Mouse (Mus musculus): ENCODE data around the gene Gpr107. TPM values are rescaled to one million over a fixed set of nuclear protein-coding genes. Genes with fewer than 3 reads are reported as not detected.

The Gpr107 gene
- total and polyA plus RNA-seq, 2 experiments from 2014 or later, result 31.9 to 49.3 TPM

DNA sequence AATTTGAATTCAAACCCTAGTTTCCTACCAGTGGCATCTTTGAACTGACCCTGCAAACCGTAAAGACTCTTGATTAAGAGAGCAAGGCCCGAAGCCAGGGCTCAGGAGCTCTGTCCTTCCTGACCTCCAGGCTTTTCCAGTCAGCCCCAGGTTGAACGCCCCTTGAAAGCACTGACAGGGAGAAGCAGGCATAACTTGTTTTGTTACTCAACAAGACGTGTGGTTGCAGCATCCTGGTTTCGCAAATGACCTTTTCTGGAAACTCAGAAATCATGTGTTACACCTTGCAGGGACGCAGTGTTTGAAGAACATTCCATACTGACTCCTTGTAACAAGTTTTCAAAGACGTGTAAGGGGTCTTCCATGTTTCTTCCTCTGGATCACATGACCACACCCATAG is 5.1 kb upstream of the Gpr107 start:
- Histone ChIP-seq H3K27ac (no peak overlapping the region), H3K4me3 (ENCODE audit: low read length) (no peak overlapping the region), H3K4me1 (ENCODE audit: insufficient read depth, low read length) (peaks cover 6% of the 10 kb centered on the region), H3K9ac (replicated peaks; ENCODE audit: low read length) (no peak overlapping the region), H3K4me2 (ENCODE audit: low read depth, low read length) (no peak overlapping the region), H3K9me3 (ENCODE audit: low read length) (no peaks in the 10 kb centered on the region), H3K27me3 (ENCODE audit: insufficient read depth, low read length) (no peaks in the 10 kb centered on the region), H3K36me3 (ENCODE audit: insufficient read depth, low read length) (peaks cover 8% of the 10 kb centered on the region; the same call in 1 of the 2 replicates)
- DNase-seq (ENCODE audit: low spot score) (no peak), ATAC-seq (no peak)
- no peak for TF ChIP-seq CTCF (IDR thresholded peaks at IDR 0.05; ENCODE audit: low read depth)
- WGBS, result 91% methylated on average over 7 of the region's 7 CpGs

DNA sequence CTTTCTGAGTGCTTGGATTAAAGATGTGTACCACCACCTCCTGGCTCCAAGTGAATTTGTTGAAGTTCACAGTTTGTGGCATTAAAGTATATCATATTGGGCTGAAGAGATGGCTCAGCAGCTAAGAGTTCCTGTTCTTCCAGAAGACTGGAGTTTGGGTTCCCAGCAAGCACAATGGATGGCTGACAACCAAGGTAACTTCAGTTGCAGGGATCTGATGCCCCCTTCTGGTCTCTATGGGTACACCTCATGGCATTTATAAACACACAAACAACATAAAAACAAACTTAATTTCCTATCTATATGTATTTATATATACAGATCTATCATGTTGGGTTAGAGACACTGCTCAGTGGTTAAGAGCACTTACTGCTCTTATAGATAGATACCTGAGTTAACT is 1.4 kb upstream of the Gpr107 start:
- H3K27me3 ChIP-seq (ENCODE audit: insufficient read depth, low read length), result no peaks in the 10 kb centered on the region
- H3K4me1 ChIP-seq (ENCODE audit: insufficient read depth, low read length), result peaks cover 17% of the 10 kb centered on the region
- peaks cover 8% of the 10 kb centered on the region; the same call in 1 of the 2 replicates for H3K36me3 ChIP-seq (ENCODE audit: insufficient read depth, low read length)
- peak; percentile 42; the same call in 1 of the 2 replicates for TF ChIP-seq CTCF (IDR thresholded peaks at IDR 0.05; ENCODE audit: low read depth)
- H3K9me3 ChIP-seq (ENCODE audit: low read length), result no peaks in the 10 kb centered on the region
- no peak overlapping the region for H3K4me3 ChIP-seq (ENCODE audit: low read length)
- no peak overlapping the region for H3K9ac ChIP-seq (replicated peaks; ENCODE audit: low read length)
- peak overlapping the region; percentile 75; the same call in 1 of the 2 replicates for H3K4me2 ChIP-seq (ENCODE audit: low read depth, low read length)
- no peak overlapping the region for H3K27ac ChIP-seq
- no peak for ATAC-seq
- no peak for DNase-seq (ENCODE audit: low spot score)

DNA sequence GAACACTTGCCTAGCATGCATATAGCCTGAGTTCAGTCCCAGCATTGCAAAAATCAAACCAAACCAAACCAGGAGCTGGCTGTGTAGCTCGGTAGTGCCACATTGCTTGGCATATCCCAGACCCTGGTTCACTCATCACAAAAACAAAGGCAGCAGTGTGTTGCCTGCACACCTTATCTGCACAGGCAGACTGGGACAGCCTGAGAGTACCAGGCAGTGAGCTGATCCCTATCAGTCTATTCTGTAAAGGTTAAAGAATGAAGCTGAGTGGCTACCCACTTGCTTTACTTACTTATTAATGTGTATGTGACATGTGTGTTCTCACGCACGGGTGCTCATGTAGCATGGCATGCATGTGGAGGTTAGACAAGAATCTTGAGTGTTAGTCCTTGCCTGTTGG is 4.7 kb downstream of the Gpr107 start:
- TF ChIP-seq CTCF (IDR thresholded peaks at IDR 0.05; ENCODE audit: low read depth), result no peak
- Histone ChIP-seq H3K9me3 (ENCODE audit: low read length) (no peaks in the 10 kb centered on the region), H3K9ac (replicated peaks; ENCODE audit: low read length) (no peak overlapping the region), H3K4me3 (ENCODE audit: low read length) (no peak overlapping the region), H3K36me3 (ENCODE audit: insufficient read depth, low read length) (no peaks in the 10 kb centered on the region), H3K4me1 (ENCODE audit: insufficient read depth, low read length) (peaks cover 11% of the 10 kb centered on the region), H3K27me3 (ENCODE audit: insufficient read depth, low read length) (no peaks in the 10 kb centered on the region), H3K4me2 (ENCODE audit: low read depth, low read length) (no peak overlapping the region), H3K27ac (no peak overlapping the region)
- 92% methylated on average over 3 of the region's 3 CpGs for WGBS
- ATAC-seq, result no peak
- DNase-seq (ENCODE audit: low spot score), result no peak

DNA sequence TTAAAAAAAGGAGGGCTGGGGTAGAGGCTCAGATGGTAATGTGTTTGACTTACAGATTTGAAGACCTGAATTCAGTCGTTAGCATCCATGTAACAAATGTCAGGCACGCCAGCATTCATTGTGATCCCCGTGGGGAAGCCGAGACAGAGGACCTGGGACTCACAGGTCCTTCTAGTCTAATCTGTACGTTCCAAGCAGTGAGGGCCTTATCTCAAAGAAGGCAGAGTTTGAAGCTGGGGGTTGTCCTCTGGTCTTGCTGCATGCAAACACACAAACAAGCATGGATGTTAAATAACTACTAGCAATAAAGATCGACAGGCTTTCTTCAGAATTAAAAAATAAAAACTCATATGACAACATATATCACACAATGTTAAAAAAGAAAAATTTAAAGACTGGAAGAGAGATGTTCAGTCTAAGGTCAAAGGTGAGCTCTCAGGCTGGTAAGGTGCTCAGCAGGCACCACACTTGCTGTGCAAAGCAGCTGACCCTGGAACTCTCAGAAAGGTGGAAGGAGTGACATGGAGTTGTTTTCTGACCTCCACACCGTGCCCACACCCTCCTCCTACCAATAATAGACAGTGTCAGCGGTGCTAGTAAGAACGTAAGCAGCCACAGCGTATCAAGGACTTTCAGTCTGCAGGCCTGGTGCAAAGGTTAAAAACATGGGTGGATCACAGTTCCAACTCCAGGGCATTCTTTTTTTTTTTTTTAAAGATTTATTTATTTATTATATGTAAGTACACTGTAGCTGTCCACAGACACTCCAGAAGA is 8.2 kb downstream of the Gpr107 start:
- no peaks in the 10 kb centered on the region for H3K9me3 ChIP-seq (ENCODE audit: low read length)
- DNase-seq (ENCODE audit: low spot score), result no peak
- peaks cover 4% of the 10 kb centered on the region; the same call in 1 of the 2 replicates for H3K4me1 ChIP-seq (ENCODE audit: insufficient read depth, low read length)
- ATAC-seq, result no peak
- H3K9ac ChIP-seq (replicated peaks; ENCODE audit: low read length), result no peak overlapping the region
- no peak overlapping the region for H3K4me3 ChIP-seq (ENCODE audit: low read length)
- no peak overlapping the region for H3K27ac ChIP-seq
- H3K4me2 ChIP-seq (ENCODE audit: low read depth, low read length), result no peak overlapping the region
- no peaks in the 10 kb centered on the region for H3K27me3 ChIP-seq (ENCODE audit: insufficient read depth, low read length)
- no peak for TF ChIP-seq CTCF (IDR thresholded peaks at IDR 0.05; ENCODE audit: low read depth)
- H3K36me3 ChIP-seq (ENCODE audit: insufficient read depth, low read length), result no peaks in the 10 kb centered on the region
- 90% methylated on average over 10 of the region's 10 CpGs for WGBS

DNA sequence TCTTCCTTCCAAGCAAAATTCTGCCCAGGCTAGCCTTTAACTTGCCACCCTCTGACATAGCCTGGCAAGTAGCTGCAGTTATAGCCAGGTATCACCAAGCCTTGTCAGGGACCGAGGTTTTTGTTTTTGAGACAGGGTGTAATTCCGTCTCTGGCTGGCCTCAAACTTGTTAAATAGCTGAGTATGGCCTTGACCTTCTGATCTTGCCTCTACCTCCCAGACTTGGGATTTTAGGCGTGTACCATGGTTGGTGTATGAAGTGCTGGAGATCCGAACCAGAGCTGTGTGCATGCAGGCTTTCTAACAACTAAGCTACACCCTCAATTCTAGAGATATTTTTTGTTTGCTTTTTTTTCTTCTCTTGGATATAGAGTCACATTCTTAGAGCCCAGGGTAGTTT is 9.5 kb downstream of the Gpr107 start:
- DNase-seq (ENCODE audit: low spot score) (no peak), ATAC-seq (no peak)
- peaks cover 4% of the 10 kb centered on the region; the same call in 1 of the 2 replicates for H3K4me1 ChIP-seq (ENCODE audit: insufficient read depth, low read length)
- H3K9ac ChIP-seq (replicated peaks; ENCODE audit: low read length), result no peak overlapping the region
- no peak for TF ChIP-seq CTCF (IDR thresholded peaks at IDR 0.05; ENCODE audit: low read depth)
- no peak overlapping the region for H3K4me3 ChIP-seq (ENCODE audit: low read length)
- no peak overlapping the region for H3K27ac ChIP-seq
- H3K4me2 ChIP-seq (ENCODE audit: low read depth, low read length), result no peak overlapping the region
- 92% methylated on average over 4 of the region's 4 CpGs for WGBS
- H3K36me3 ChIP-seq (ENCODE audit: insufficient read depth, low read length), result no peaks in the 10 kb centered on the region
- no peaks in the 10 kb centered on the region for H3K27me3 ChIP-seq (ENCODE audit: insufficient read depth, low read length)
- no peaks in the 10 kb centered on the region for H3K9me3 ChIP-seq (ENCODE audit: low read length)

DNA sequence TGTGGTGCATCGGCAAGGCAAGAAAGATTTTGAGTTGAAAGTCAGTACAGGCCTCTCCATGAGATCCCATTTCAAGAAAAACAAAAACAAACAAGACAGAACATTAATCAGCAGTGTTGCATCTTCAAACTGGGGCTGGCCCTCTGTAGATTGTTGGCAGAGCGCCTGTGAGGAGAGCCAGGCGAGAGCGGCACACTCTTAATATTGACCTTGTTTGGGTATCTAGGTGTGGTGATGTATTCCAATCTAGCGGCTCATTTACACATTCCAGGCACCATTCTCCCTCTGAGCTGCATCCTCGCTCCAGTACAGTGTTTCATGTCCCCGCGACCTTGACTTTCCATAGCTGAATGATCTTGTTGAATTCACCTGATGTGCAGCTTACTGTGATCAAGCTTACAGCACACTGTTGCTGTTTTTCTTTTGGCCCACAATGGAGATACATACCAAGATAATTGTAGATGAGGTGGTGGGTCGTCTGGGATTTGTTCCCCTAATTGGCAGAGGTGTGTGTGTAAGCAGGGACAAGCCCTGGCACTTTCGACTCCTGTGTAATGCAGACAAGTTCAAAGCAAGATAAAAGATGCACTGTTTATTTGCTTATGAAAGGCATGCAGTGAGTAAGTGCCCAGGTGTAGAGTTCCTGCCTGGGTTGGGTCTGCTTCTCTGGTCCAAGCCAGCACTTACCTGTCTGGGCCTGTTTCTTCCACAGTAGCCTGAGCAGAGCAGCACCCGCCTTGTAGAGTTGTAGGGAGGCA is 11.4 kb downstream of the Gpr107 start:
- no peak for ATAC-seq
- no peak overlapping the region for H3K27ac ChIP-seq
- H3K9me3 ChIP-seq (ENCODE audit: low read length), result no peaks in the 10 kb centered on the region
- no peak overlapping the region for H3K4me2 ChIP-seq (ENCODE audit: low read depth, low read length)
- TF ChIP-seq CTCF (IDR thresholded peaks at IDR 0.05; ENCODE audit: low read depth), result no peak
- no peaks in the 10 kb centered on the region for H3K27me3 ChIP-seq (ENCODE audit: insufficient read depth, low read length)
- peaks cover 8% of the 10 kb centered on the region; the same call in 1 of the 2 replicates for H3K36me3 ChIP-seq (ENCODE audit: insufficient read depth, low read length)
- no peak overlapping the region for H3K4me3 ChIP-seq (ENCODE audit: low read length)
- no peak overlapping the region for H3K9ac ChIP-seq (replicated peaks; ENCODE audit: low read length)
- peaks cover 4% of the 10 kb centered on the region; the same call in 1 of the 2 replicates for H3K4me1 ChIP-seq (ENCODE audit: insufficient read depth, low read length)
- 76% methylated on average over 11 of the region's 11 CpGs for WGBS
- no peak for DNase-seq (ENCODE audit: low spot score)
